Mouse (Mus musculus) urinary bladder, postnatal 10 days (tissue): ENCODE measurements around the gene Zfp91.
A peak's percentile ranks its signal among the peaks of the same experiment; 100 is the strongest.

Experiments
- DNase-seq: peaks from one replicate; pipeline ENCODE4 v3.0.0; 2022; ENCODE audit warnings: low spot score

The Zfp91 gene

DNA sequence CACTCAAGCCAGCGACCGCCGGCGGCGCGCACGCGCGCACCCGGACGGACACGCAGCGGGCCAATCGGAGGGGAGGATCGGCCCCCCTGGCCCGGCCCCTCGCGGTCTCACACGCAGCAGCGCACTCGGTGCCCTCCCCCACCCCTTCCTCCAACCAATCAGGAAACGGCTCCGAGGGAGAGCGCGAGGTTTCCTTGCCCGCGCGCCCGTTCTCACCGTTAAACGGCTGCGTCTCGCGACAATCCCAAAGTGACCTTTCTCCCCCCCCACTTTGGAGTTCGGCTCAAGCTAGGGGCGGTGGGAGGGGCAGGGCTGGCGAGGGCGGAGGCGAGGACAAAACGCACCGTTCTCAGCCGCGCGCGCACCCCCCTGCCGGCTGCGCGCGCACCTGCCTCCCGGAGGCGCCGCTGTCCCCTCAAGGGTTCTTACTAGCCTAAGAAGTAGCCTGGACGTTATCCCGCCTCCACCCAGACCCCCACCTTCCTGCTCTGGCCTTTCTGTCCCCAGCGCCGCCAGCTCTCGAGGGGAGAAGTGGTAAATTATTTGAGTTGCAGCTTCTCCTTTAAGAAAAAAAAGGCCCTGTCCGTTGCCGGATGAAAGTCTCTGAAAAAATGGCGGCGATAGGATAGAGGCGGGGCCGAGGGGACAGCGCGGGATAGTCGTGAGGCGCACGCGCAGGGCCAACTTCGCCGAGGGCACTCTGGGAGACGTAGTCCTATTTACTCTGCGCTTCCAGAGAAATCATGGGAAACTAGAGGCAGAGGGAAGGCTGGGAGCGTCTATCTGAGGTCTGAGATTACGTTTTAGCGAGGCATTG lies at the start of gene Zfp91, which contains the start of gene Lpxn:
TSS of gene Zfp91 (minus strand) at position 616 of the 817 bp plus-strand sequence.
TSS of gene Lpxn (plus strand) at position 683 of the 817 bp plus-strand sequence.
- peak; percentile 86 for DNase-seq

DNA sequence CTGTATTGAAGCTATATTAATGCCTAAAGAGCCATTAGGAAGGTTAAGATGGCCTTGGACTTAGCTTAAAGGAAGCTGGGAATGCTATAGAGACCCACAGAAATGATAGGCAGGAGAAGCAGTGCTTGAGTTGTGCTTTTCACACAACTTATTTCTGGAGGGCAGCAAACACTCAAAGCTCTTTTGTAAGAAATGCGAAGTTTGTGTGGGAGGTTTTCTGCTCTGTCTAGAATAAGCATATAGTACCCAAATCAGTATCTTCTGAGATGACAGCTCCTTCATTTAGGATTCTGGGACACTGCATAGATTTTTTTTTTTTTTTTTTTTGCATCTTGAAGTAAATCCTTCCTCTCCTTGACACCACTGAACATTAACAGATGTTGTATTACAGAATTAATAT lies 42.6 kb upstream of the Zfp91 start:
- DNase-seq = no peak

DNA sequence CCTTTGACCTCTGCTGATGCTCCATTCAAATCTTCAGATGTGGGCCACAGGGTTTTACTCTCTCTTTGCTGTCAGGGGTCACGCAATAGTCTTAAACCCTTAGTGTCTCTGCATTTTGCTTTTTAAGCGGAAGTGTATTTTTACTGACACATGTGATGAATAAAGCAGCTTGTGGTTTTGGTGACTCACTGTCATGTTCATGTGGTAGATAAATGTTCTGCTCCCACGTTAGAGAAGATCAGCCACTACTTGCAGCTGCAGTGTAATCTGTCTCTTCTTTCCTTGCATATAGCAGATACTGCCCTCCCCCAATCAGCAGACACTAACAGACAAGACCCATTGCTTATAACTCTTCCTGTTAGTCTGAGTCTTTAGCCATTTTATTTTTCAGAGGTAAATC lies 37.7 kb upstream of the Zfp91 start:
- no peak for DNase-seq

DNA sequence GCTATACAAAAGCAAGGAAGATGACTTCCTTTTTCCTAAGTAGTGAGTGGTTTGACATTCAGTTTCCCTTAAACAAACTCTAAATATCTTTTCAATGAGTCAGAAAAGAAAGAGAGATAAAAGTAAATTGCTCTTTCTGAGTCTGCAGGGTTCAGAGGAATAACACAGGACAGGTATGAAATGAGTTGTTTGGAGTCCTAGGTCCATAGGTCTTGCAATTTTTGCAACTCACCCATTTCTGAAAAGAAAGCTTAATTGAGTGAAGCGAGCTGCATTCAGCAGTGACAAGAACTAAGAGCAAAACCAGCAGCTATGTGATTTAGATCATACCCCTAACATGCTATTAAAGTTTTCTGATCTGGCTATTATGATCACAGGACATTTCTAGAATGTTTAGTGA lies 35.6 kb upstream of the Zfp91 start:
- no peak for DNase-seq

DNA sequence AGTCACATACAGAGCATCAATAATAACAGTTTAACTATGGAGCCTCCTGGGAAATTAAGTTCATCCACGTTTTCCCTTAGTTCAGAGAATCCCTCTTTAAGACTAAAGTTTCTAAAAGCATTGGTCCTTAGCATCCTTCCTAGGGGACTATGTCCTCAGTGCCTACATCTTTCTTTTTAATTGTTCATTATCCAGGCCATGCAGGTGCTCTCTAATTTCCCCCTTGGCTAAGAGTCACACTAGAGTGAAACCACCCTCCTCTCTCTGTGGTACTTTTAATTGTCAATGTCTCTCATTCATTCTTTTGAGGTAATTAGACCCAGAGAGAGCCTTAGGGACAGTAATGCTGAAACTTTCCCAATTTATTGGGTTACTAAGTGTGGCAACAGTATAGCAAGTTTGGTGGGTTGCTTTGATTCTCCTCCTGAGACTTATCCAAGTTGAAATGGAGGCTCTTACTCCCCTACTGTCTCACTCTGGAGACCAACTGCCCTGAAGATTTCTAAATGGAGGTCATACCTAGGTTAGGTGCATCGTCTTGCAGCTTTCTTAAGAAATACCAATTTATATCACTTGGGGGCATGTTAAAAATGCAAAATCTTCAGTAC lies 35.0 kb upstream of the Zfp91 start:
- DNase-seq = no peak

DNA sequence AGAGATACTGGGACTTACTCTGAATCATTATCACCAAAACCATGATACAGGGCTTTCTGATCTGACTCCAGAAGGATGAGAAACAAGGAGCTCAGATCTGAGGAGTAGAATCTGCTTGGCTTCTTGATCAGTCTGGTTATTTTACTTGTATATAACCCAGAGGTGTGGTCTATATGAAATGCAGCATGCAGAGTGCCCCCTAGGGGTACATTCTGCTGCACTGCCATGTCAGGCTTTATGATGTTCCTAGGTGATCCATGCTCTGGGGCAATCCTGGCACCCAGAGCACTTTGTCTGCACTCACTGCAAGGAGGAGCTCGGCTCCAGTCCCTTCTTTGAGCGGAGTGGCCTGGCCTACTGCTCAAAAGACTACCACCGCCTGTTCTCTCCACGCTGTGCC lies 28.6 kb upstream of the Zfp91 start:
- no peak for DNase-seq

DNA sequence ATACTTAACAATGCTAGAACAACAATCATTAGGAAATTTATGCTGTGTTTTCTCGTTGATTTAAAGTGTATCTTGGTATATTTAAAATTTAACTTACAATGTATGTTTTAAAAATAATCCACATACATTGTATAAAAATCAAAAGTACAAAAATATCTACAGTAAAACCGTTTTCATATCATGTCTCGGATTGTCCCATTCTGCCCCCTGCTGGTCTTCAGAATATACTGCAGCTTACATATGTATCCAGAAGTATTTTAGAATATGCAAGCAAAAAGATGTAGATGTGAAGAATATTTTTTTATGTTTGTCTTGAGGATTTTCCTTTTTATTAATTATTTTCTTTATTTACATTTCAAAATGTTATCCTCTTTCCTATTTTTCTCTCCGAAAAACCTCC lies 24.5 kb upstream of the Zfp91 start:
- no peak for DNase-seq

DNA sequence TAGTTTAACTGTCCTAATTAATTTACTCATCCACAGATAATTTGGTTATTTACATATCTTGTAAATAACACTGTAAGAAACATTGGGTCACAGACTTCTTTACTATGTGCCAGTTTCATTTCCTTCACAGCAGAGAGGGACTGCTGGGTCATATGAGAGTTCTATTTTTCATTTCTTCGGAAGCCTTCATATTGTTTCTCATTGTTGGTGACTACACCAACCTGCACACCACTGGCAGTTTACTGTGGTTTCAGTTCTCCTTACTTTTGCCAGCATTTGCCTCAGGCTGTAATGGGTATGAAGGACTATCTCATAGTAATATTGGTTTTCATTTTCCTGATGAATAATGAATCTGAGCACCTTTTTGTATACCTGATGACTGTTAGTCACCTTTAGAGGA lies 22.6 kb upstream of the Zfp91 start:
- DNase-seq = no peak

DNA sequence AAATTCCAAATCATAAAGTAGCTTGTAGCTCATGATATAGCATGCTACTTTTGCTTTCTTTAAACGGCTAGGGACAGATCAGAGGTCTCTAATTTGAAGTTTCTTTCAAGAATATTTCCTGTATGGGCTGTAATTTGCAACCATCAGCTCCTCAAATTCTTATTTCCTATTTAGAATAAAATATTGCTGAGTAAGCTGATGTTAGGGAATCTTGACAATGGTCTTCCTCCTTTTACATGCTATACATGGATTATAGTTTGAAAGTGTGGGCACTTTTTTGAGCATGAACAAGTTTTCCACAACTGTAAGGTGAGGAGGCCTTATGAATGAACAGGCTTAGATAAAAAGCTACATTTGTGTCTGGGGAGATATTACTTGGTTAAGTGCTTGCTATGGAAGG lies 18.0 kb upstream of the Zfp91 start:
- DNase-seq = no peak

DNA sequence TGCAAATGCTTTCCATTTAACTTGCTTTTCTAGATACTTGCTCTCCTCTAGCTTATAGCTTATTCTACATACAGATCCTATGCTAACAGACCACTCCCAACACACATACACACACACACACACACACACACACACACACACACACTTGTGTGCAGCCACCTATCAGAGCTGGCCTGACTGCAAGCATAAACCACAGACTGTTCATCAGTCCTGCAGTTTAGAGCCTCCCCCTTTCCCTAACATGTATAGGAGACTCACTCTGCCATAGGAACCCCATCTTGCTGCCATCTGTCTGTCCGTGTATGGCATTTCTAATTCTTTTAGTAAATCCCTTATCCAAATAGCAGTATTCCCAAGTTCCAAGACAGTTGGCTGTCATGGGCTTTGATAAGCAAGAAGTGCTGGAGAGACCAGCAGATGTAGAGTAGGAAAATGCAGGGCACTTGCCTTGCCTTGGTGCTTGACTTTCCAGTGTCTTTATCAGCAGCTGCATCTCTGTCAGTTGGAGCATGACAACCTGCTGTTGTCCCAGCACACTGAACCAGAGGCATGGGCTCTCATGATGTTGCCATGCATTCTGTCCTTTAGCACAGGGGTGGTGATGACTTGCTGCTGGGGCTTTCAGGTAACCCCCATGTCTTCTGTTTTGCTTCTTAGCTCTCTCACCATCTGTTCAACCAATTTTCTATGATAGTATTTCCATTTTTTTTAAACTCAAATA lies 16.9 kb upstream of the Zfp91 start:
- no peak for DNase-seq

DNA sequence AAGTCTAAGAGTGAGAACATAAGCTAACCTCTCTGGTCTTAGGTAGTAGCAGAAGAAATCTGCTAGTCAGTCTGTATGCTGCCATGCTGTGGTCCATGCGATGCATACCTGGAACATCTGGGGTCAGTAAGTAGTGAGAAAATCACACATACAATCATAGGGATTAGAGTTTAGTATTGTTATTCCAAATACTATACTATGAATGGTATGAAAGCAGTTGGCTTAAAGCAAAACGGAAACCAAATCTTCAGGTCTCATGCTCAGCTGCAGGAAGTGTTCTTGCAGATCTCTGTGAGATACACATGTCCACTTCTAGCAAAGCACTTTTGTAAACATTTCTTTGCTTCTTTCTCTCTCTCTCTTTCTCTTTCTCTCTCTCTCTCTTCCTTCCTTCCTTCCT lies 10.3 kb upstream of the Zfp91 start:
- DNase-seq = no peak

DNA sequence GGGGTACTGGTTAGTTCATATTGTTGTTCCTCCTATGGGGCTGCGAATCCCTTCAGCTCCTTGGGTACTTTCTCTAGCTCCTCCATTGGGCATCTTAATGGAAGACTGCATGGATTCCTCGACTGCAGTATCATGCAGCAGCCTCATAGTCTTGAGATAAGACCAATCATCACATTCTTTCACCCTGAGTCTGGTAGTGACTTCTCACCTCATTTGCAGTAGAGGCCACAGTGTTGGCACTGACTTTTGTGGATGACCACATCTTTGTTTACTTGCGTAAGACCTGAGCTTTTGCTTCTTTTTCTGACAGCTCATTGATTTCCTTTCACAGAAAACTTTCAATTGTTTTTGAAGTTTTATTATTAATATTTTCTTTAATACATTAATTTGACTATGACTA lies 9.8 kb upstream of the Zfp91 start:
- no peak for DNase-seq

DNA sequence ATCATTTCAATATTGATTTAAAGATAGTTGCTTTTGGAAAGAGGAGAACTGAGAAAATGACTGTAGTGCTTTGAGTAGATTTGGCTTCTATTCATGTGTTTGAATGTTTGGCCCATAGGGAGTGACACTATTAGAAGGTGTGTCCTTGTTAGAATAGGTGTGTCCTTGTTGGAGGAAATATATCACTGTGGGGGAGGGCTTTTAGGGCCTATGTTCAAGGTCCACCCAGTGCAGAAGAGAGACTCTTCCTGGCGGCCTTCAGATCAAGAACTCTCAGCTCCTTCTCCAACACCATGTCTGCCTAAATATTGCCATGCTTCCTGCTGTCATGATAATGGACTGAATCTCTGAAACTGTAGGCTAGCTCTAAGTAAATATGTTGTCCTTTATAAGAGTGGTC lies 8.3 kb upstream of the Zfp91 start:
- DNase-seq = no peak

DNA sequence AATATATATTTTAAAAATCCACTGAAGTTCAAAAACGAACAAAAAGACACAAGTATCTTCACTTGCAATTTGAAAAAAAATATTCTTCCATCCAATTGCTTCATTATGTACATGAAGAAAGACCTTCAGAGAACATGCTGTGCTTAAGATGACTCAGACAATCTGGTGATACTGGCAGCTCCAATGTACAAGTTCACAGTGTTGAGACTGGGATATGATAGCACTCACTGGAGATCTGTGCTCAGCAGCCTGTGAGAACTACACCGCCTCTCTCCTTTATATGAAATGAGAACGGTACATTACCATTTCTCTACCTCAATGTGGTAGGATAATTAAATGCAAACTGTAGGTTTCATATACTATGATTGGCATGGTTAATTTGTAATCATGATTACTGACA lies 6.9 kb upstream of the Zfp91 start:
- DNase-seq = no peak

DNA sequence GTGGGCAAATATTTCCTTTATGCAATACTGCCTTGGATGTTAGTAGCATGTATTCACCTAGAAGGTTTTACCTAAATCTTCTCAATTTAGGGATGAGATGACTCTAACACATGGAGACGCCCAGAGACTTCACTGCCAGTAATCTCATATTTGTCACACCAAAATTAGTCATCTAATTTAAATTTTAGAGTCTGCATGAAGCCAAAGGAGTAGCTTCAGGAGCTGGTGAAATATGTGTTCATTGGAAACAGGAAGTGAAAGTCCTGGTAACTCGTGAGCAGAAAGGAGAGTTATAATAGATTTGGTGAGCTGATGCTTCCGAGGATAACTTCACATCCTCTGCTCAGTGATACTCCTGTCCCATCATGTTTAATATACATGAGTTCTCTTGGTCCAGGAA lies 5.1 kb upstream of the Zfp91 start:
- no peak for DNase-seq

DNA sequence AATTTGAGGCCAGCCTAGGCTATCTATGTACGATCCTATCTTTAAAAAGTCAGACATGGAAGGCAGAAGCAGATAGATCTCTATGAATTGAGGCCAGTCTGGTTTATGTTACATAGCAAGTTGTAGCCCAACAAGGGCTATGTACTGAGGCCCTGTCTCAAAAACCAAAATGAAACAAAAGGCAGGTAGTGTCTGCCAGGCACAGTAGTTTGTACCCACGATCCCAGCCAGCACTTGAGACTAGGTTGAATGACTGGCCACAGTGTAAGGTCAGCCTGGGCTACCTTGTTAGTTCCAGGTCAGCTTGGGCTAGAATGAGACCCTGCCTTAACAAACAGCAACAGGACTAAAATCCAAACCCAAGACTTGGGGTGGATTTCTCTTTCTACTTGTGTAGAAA lies 4.7 kb upstream of the Zfp91 start:
- DNase-seq = no peak

DNA sequence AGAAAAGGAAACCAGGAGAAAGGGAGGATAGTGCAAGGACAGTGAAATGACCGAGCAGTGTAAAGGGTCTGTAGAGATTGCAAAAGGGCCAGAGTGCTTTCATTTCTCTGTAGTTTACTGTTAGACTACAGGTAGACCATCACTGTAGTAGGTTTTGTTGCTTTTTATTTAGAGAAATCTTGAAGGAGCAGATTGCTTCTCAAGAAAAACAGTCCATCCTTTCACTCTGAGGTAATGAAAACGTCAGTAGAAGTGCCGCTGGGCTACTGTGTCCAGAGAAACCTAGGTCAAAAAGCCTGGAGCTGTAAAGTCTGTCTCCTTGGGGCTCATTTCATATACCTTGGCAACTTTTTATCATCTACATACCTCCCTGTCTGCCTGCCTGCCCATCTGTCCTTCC lies 3.2 kb upstream of the Zfp91 start:
- DNase-seq = no peak

DNA sequence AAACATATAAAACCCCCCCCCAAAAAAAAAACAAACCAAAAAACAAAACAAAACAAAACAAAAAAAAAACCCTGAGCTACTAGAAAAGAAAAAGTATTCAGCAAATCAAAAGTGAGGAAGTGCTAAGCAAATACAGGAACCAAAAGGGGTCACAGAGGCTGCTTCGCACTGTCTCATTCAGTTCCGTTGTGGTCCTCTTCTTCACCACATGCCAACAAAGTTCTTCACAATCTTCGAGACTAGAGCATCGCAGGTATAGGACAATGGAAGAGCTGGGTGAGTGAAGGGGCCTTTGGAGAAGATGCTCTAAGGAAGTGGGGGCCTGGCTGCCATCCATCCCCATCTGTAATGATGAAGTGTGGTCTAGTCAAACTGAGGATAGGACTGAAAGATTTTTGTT lies 2.5 kb upstream of the Zfp91 start:
- no peak for DNase-seq

DNA sequence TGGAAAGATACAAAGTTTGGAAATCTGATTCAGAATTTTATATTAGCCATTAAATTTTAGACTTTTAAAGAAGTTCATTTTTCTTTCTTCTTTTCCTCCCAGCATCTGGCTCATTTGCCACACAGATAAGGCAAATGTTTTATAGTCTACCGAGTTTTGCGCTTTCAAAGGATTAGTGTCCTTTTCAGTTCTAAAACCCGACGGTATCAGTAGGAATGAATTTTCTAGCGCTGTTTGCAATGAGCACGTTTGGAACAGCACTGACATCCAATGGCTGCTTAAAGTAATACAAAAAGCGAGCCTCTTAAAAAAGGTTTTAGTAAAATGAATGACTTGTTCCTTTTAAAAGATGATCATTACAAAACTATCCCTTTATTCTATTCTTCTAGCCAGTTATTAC lies 1.1 kb upstream of the Zfp91 start:
- DNase-seq = no peak

DNA sequence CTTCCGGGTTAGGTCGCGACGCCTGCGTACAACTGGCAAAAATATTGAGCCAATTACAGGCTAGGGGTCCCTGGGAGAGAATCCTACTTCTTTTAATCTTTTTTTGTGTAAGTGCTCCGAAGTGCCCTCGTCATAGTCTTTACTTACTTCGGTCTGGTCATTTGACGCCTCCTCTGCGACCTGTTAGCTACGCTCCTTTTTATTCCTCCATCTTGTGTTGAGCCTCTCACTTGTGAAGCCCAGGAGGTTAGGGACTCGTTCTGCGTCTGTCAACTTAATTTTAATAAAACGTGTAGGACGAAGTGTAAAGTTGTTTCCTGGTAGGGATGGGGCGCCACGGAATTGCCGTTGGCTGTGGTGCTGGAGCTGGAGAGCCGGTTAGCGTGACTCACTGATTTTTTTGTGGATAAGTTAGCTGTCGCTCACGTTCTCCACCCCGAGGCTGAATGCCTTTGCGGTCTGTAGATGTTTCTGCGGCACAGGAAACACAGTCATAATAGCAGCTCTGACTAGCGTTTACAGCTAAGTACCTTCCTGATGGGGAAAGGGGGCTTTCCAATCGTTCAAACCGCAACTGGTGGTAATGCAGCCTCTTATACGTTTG lies 504 bp upstream of the Zfp91 start:
- peak; percentile 18 for DNase-seq

DNA sequence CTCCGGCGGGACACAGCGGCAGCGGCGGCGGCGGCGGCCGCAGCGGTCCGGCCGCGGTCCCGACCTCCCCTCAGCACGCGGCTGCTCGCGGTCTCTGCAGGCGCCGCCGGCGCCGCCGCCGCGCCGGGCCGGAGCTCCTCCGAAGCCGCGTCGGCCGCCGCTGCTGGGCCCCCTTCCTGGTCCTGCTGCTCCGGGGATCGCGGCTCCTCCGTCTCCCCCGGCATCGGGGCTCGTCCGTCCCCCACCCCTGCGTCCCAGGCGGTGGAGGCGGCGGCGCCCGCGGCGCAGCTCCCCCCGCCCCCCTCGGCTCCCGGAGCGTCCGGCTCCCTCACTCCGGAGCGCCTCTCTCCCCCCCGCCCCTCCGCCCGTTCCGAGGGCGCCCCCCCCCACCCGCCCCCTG lies 816 bp downstream of the Zfp91 start:
- DNase-seq = peak; percentile 11
